Mouse (Mus musculus): ENCODE data around the gene Hk2. TPM values are rescaled to one million over a fixed set of nuclear protein-coding genes. Genes with fewer than 3 reads are reported as not detected.

Hk2 gene
- polyA plus RNA-seq, 1 experiment from 2014 or later, result 4.0 TPM

- no peak overlapping the region for H3K4me2 ChIP-seq (ENCODE audit: low read length)
- H3K4me1 ChIP-seq (replicated peaks; ENCODE audit: insufficient read depth, low read length), result 0 out of 2 replicates have a peak, but pooled peaks cover 3% of the 10 kb centered on the region
- ATAC-seq (replicated peaks; ENCODE audit: low FRiP score, low read depth) (no peak), DNase-seq (ENCODE audit: low spot score) (no peak)
- no peak overlapping the region for H3K4me3 ChIP-seq (replicated peaks; ENCODE audit: low read depth, low read length)
- H3K36me3 ChIP-seq (ENCODE audit: insufficient read depth, low read length), result no peaks in the 10 kb centered on the region
- no peak for TF ChIP-seq CTCF (IDR thresholded peaks at IDR 0.05; ENCODE audit: low read depth)
- no peak overlapping the region for H3K9ac ChIP-seq (ENCODE audit: low read depth, low read length)
- no peak overlapping the region for H3K27ac ChIP-seq
- H3K27me3 ChIP-seq (ENCODE audit: insufficient read depth, low read length), result no peaks in the 10 kb centered on the region
- H3K9me3 ChIP-seq (replicated peaks; ENCODE audit: low read length), result no peaks in the 10 kb centered on the region
- WGBS, result 88% methylated on average over 7 of the region's 7 CpGs
These were observed 18.0 kb downstream of the Hk2 start for GRCm38 (mm10) chr6:82756216-82756615.

- ATAC-seq (replicated peaks; ENCODE audit: low FRiP score, low read depth) (no peak), DNase-seq (ENCODE audit: low spot score) (no peak)
- Histone ChIP-seq H3K4me3 (replicated peaks; ENCODE audit: low read depth, low read length) (no peak overlapping the region), H3K4me1 (replicated peaks; ENCODE audit: insufficient read depth, low read length) (0 out of 2 replicates have a peak, but pooled peaks cover 3% of the 10 kb centered on the region), H3K4me2 (ENCODE audit: low read length) (no peak overlapping the region), H3K36me3 (ENCODE audit: insufficient read depth, low read length) (no peaks in the 10 kb centered on the region), H3K9me3 (replicated peaks; ENCODE audit: low read length) (no peaks in the 10 kb centered on the region), H3K27ac (no peak overlapping the region), H3K27me3 (ENCODE audit: insufficient read depth, low read length) (no peaks in the 10 kb centered on the region), H3K9ac (ENCODE audit: low read depth, low read length) (no peak overlapping the region)
- TF ChIP-seq CTCF (IDR thresholded peaks at IDR 0.05; ENCODE audit: low read depth), result peak; percentile 48
- WGBS, result 39% methylated on average over 2 of the region's 2 CpGs
These were observed 18.9 kb downstream of the Hk2 start for GRCm38 (mm10) chr6:82755338-82755737.

GRCm38 (mm10) chr6:82754769-82755168 lies 19.5 kb downstream of the Hk2 start:
- H3K27ac ChIP-seq, result no peak overlapping the region
- H3K4me1 ChIP-seq (replicated peaks; ENCODE audit: insufficient read depth, low read length), result 0 out of 2 replicates have a peak, but pooled peaks cover 3% of the 10 kb centered on the region
- no peak for ATAC-seq (replicated peaks; ENCODE audit: low FRiP score, low read depth)
- H3K9me3 ChIP-seq (replicated peaks; ENCODE audit: low read length), result no peaks in the 10 kb centered on the region
- H3K27me3 ChIP-seq (ENCODE audit: insufficient read depth, low read length), result no peaks in the 10 kb centered on the region
- no peak overlapping the region for H3K4me2 ChIP-seq (ENCODE audit: low read length)
- no peak for TF ChIP-seq CTCF (IDR thresholded peaks at IDR 0.05; ENCODE audit: low read depth)
- WGBS, result 88% methylated on average over 6 of the region's 6 CpGs
- DNase-seq (ENCODE audit: low spot score), result no peak
- H3K9ac ChIP-seq (ENCODE audit: low read depth, low read length), result no peak overlapping the region
- no peaks in the 10 kb centered on the region for H3K36me3 ChIP-seq (ENCODE audit: insufficient read depth, low read length)
- no peak overlapping the region for H3K4me3 ChIP-seq (replicated peaks; ENCODE audit: low read depth, low read length)

- Histone ChIP-seq H3K4me3 (replicated peaks; ENCODE audit: low read depth, low read length) (no peak overlapping the region), H3K27ac (no peak overlapping the region), H3K9ac (ENCODE audit: low read depth, low read length) (no peak overlapping the region), H3K4me2 (ENCODE audit: low read length) (no peak overlapping the region), H3K4me1 (replicated peaks; ENCODE audit: insufficient read depth, low read length) (0 out of 2 replicates have a peak, but pooled peaks cover 3% of the 10 kb centered on the region), H3K27me3 (ENCODE audit: insufficient read depth, low read length) (no peaks in the 10 kb centered on the region), H3K36me3 (ENCODE audit: insufficient read depth, low read length) (no peaks in the 10 kb centered on the region), H3K9me3 (replicated peaks; ENCODE audit: low read length) (no peaks in the 10 kb centered on the region)
- no peak for DNase-seq (ENCODE audit: low spot score)
- no peak; the same call in 1 of the 2 replicates for TF ChIP-seq CTCF (IDR thresholded peaks at IDR 0.05; ENCODE audit: low read depth)
- WGBS, result 83% methylated on average over 14 of the region's 14 CpGs
- no peak for ATAC-seq (replicated peaks; ENCODE audit: low FRiP score, low read depth)
These were observed 20.5 kb downstream of the Hk2 start for GRCm38 (mm10) chr6:82753638-82754361.

GRCm38 (mm10) chr6:82753061-82753460 lies 21.2 kb downstream of the Hk2 start:
- no peaks in the 10 kb centered on the region for H3K36me3 ChIP-seq (ENCODE audit: insufficient read depth, low read length)
- H3K27ac ChIP-seq, result no peak overlapping the region; the same call in 1 of the 2 replicates

GRCm38 (mm10) chr6:82751791-82752190 lies 22.5 kb downstream of the Hk2 start:
- Histone ChIP-seq H3K9me3 (replicated peaks; ENCODE audit: low read length) (no peaks in the 10 kb centered on the region), H3K4me2 (ENCODE audit: low read length) (no peak overlapping the region), H3K27me3 (ENCODE audit: insufficient read depth, low read length) (no peaks in the 10 kb centered on the region), H3K4me3 (replicated peaks; ENCODE audit: low read depth, low read length) (no peak overlapping the region), H3K27ac (no peak overlapping the region), H3K36me3 (ENCODE audit: insufficient read depth, low read length) (no peaks in the 10 kb centered on the region), H3K4me1 (replicated peaks; ENCODE audit: insufficient read depth, low read length) (0 out of 2 replicates have a peak, but pooled peaks cover 3% of the 10 kb centered on the region), H3K9ac (ENCODE audit: low read depth, low read length) (no peak overlapping the region)
- DNase-seq (ENCODE audit: low spot score), result no peak
- TF ChIP-seq CTCF (IDR thresholded peaks at IDR 0.05; ENCODE audit: low read depth), result no peak
- 96% methylated on average over 7 of the region's 7 CpGs for WGBS
- ATAC-seq (replicated peaks; ENCODE audit: low FRiP score, low read depth), result no peak

More at GRCm38 (mm10) chr6:82753061-82753460, 21.2 kb downstream of the Hk2 start:
- Histone ChIP-seq H3K9ac (ENCODE audit: low read depth, low read length) (no peak overlapping the region), H3K4me1 (replicated peaks; ENCODE audit: insufficient read depth, low read length) (0 out of 2 replicates have a peak, but pooled peaks cover 3% of the 10 kb centered on the region), H3K4me2 (ENCODE audit: low read length) (no peak overlapping the region), H3K4me3 (replicated peaks; ENCODE audit: low read depth, low read length) (no peak overlapping the region), H3K9me3 (replicated peaks; ENCODE audit: low read length) (no peaks in the 10 kb centered on the region), H3K27me3 (ENCODE audit: insufficient read depth, low read length) (no peaks in the 10 kb centered on the region)
- TF ChIP-seq CTCF (IDR thresholded peaks at IDR 0.05; ENCODE audit: low read depth), result no peak
- DNase-seq (ENCODE audit: low spot score) (peak; percentile 28), ATAC-seq (replicated peaks; ENCODE audit: low FRiP score, low read depth) (no peak)
- 39% methylated on average over 11 of the region's 11 CpGs for WGBS

All from kidney, postnatal 0 days (tissue).